Mouse (Mus musculus) limb, embryonic 14.5 days (tissue): Measurements from ENCODE around the gene Tarm1. TPM values are rescaled to one million over a fixed set of nuclear protein-coding genes. Genes with fewer than 3 reads are reported as not detected.

ENCODE experiments used
- ATAC-seq: fragments of 200-750 bp; cut with Nextera tagmentation; 2 replicates; pipeline ENCODE4 v1.8.0; 2017; ENCODE audit warnings: low read depth, moderate number of reproducible peaks, moderate TSS enrichment; ENCODE audit not compliant: low FRiP score
- DNase-seq: peaks from one replicate; pipeline ENCODE4 v3.0.0-alpha.2; 2015; ENCODE audit warnings: low spot score
- H3K27ac ChIP-seq: fragments of 300-500 bp; sonication (generic); replicated peaks from 2 replicates; pipeline ENCODE4 v1.5.1; 2014; ENCODE audit warnings: low read depth, mild to moderate bottlenecking, low read length, moderate library complexity, mixed read lengths
- H3K27me3 ChIP-seq: fragments of 300-500 bp; sonication (generic); 2 replicates; pipeline ENCODE4 v1.6.1; 2014; ENCODE audit warnings: low read length, mixed read lengths; ENCODE audit not compliant: control insufficient read depth, insufficient read depth
- H3K36me3 ChIP-seq: fragments of 300-500 bp; sonication (generic); 2 replicates; pipeline ENCODE4 v1.6.1; 2014; ENCODE audit warnings: mild to moderate bottlenecking, low read length, moderate library complexity, mixed read lengths; ENCODE audit not compliant: control insufficient read depth, insufficient read depth
- H3K4me1 ChIP-seq: fragments of 300-500 bp; sonication (generic); 2 replicates; pipeline ENCODE4 v1.6.1; 2014; ENCODE audit warnings: antibody characterized with exemption, low read length, mixed read lengths; ENCODE audit not compliant: control insufficient read depth, insufficient read depth
- H3K4me2 ChIP-seq: fragments of 300-500 bp; sonication (generic); replicated peaks from 2 replicates; pipeline ENCODE4 v1.6.1; 2014; ENCODE audit warnings: low read depth, mild to moderate bottlenecking, low read length, moderate library complexity; ENCODE audit not compliant: severe bottlenecking
- H3K4me3 ChIP-seq: fragments of 300-500 bp; sonication (generic); replicated peaks from 2 replicates; pipeline ENCODE4 v1.5.1; 2014; ENCODE audit warnings: low read length
- H3K9ac ChIP-seq: fragments of 300-500 bp; sonication (generic); 2 replicates; pipeline ENCODE4 v1.6.1; 2014; ENCODE audit warnings: mild to moderate bottlenecking, low read depth, low read length, moderate library complexity; ENCODE audit not compliant: severe bottlenecking
- H3K9me3 ChIP-seq: fragments of 300-500 bp; sonication (generic); 2 replicates; pipeline ENCODE4 v1.6.1; 2016; ENCODE audit warnings: low read length; ENCODE audit not compliant: control insufficient read depth
- POLR2A ChIP-seq: fragments of 200-500 bp; IDR thresholded peaks from 2 replicates; pipeline ENCODE4 v1.8.0; 2012; ENCODE audit warnings: inconsistent platforms, mild to moderate bottlenecking, moderate library complexity, borderline replicate concordance; ENCODE audit not compliant: insufficient read depth, insufficient read length; ENCODE audit errors: extremely low read depth
- WGBS: fragments of 180-500 bp; shearing (Covaris S2); extraction: QIAGEN DNeasy Blood & Tissue Kit; methylation state at CpG from one replicate; pipeline ENCODE4 v1.1.7; 2014; 5-methylcytosine and 5-hydroxymethylcytosine counted together
- polyA plus RNA-seq, 2 experiments: library from polyadenylated mRNA; depleted of rRNA in 1 of 2; stranded (reverse) in 1 of 2; unstranded in 1 of 2; fragments of >200 nt; fragmentation: Nextera tagmentation in 1 of 2; extraction: Ambion mirVana in 1 of 2; gene quantifications; 2 replicates each; pipeline versions ENCODE4 v1.2.1 to v1.2.3; 2012 to 2014

Gene Tarm1
- polyA plus RNA-seq, 2 experiments: 0.48 to 0.92 TPM

DNA sequence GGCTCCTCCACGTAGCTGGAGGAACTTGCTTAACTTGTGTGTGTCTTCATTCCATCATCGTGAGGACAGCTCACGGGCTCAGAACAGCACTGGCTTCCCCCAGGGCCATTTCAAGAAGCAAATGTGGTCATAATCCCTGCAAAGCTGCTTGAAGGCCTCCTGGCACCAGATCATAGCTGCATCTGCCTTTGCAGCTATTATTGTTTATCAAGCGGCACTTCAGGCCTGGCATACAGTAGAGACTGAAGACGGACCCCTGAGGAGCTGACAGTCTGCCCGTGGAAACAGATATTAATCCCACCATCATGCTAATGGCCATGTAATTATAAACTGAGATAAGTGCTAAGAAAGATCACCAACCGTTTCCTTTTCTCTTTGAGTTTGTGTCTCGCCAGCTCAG, 61.9 kb downstream of the Tarm1 start:
- H3K4me3 ChIP-seq: no peak overlapping the region
- H3K9ac ChIP-seq: no peak overlapping the region
- no peaks in the 10 kb centered on the region for H3K4me1 ChIP-seq
- no peak overlapping the region for H3K4me2 ChIP-seq
- no peaks in the 10 kb centered on the region for H3K36me3 ChIP-seq
- WGBS: 68% methylated on average over 8 of the region's 8 CpGs
- DNase-seq (no peak), ATAC-seq (no peak)
- no peak overlapping the region for H3K27ac ChIP-seq
- no peaks in the 10 kb centered on the region for H3K27me3 ChIP-seq
- no peak for TF ChIP-seq POLR2A
- H3K9me3 ChIP-seq: no peaks in the 10 kb centered on the region

DNA sequence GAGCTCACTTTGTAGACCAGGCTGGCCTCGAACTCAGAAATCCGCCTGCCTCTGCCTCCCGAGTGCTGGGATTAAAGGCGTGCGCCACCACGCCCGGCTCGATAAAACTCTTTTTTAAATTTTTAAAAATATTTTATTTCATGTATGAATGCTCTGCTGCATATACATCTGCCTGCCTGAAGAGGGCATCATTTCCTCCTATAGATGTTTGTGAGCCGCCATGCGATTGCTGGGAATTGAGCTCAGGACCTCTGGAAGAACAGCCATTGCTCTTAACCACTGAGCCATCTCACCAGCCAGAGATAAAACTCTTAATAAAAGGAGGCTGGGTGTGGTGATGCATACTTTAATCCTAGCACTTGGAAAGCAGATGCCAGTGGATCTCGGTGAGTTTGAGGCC, 62.4 kb downstream of the Tarm1 start:
- H3K4me2 ChIP-seq: no peak overlapping the region
- ATAC-seq: no peak
- TF ChIP-seq POLR2A: no peak
- no peak overlapping the region for H3K9ac ChIP-seq
- DNase-seq: no peak
- H3K36me3 ChIP-seq: no peaks in the 10 kb centered on the region
- no peak overlapping the region for H3K4me3 ChIP-seq
- H3K9me3 ChIP-seq: no peaks in the 10 kb centered on the region
- no peak overlapping the region for H3K27ac ChIP-seq
- H3K27me3 ChIP-seq: no peaks in the 10 kb centered on the region
- 87% methylated on average over 10 of the region's 11 CpGs for WGBS
- H3K4me1 ChIP-seq: no peaks in the 10 kb centered on the region

DNA sequence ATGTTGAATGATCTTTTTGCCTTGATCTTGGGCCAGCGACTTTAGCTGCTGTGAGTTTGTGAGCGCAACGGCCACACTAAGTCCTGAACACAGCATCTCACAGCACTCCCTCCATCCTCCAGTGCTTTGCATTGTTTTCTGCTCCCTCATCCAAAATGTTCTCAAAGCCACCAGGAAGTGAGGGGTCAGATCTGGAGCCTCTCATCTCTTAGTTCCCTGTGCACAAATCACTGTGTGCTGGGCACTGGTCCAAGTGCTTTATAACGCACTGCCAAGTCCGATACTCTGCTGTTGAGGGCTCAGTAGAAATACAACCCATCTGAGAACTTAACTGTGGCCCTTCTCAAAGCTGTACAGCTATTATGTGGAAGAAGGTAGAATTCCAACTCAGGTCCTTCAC, 64.5 kb downstream of the Tarm1 start:
- 45% methylated on average over 5 of the region's 5 CpGs for WGBS
- TF ChIP-seq POLR2A: no peak
- no peaks in the 10 kb centered on the region for H3K9me3 ChIP-seq
- no peak overlapping the region for H3K4me2 ChIP-seq
- DNase-seq (no peak), ATAC-seq (no peak)
- no peak overlapping the region for H3K9ac ChIP-seq
- no peaks in the 10 kb centered on the region for H3K36me3 ChIP-seq
- H3K4me1 ChIP-seq: no peaks in the 10 kb centered on the region
- H3K27ac ChIP-seq: no peak overlapping the region
- no peaks in the 10 kb centered on the region for H3K27me3 ChIP-seq
- no peak overlapping the region for H3K4me3 ChIP-seq

Other genes starting within 250 kb of the Tarm1 start
- gene Myadm, start 213.5 kb downstream of the Tarm1 start, polyA plus RNA-seq (2012; rRNA removed): 209 and 348 TPM in 2 replicates
- 126 and 141 TPM in 2 replicates for gene Myadm, start 213.5 kb downstream of the Tarm1 start, polyA plus RNA-seq (2014; fragmentation: Nextera tagmentation; extraction: Ambion mirVana)
- 1.6 and 1.7 TPM in 2 replicates for gene Prkcg, start 213.4 kb downstream of the Tarm1 start, polyA plus RNA-seq (2012; rRNA removed)
- gene Prkcg, start 213.4 kb downstream of the Tarm1 start, polyA plus RNA-seq (2014; fragmentation: Nextera tagmentation; extraction: Ambion mirVana): 0.17 and 0.35 TPM in 2 replicates
- gene Cacng7, start 169.7 kb downstream of the Tarm1 start, polyA plus RNA-seq (2012; rRNA removed): 129 and 207 TPM in 2 replicates
- 2.5 and 3.9 TPM in 2 replicates for gene Cacng7, start 169.7 kb downstream of the Tarm1 start, polyA plus RNA-seq (2014; fragmentation: Nextera tagmentation; extraction: Ambion mirVana)
- gene Cacng8, start 111.9 kb downstream of the Tarm1 start, polyA plus RNA-seq (2012; rRNA removed): 4.0 and 5.5 TPM in 2 replicates
- gene Cacng8, start 111.9 kb downstream of the Tarm1 start, polyA plus RNA-seq (2014; fragmentation: Nextera tagmentation; extraction: Ambion mirVana): 3.6 and 4.7 TPM in 2 replicates
- gene Cacng6, start 78.4 kb downstream of the Tarm1 start, polyA plus RNA-seq (2012; rRNA removed): 8.0 and 8.9 TPM in 2 replicates
- 7.1 and 10.0 TPM in 2 replicates for gene Cacng6, start 78.4 kb downstream of the Tarm1 start, polyA plus RNA-seq (2014; fragmentation: Nextera tagmentation; extraction: Ambion mirVana)
- 1.1 and 1.9 TPM in 2 replicates for gene Oscar, start 113.5 kb upstream of the Tarm1 start, polyA plus RNA-seq (2012; rRNA removed)
- gene Oscar, start 113.5 kb upstream of the Tarm1 start, polyA plus RNA-seq (2014; fragmentation: Nextera tagmentation; extraction: Ambion mirVana): 0.40 TPM in 2 replicates
- 232 and 238 TPM in 2 replicates for gene Ndufa3, start 114.7 kb upstream of the Tarm1 start, polyA plus RNA-seq (2012; rRNA removed)
- 494 and 527 TPM in 2 replicates for gene Ndufa3, start 114.7 kb upstream of the Tarm1 start, polyA plus RNA-seq (2014; fragmentation: Nextera tagmentation; extraction: Ambion mirVana)
- gene Tfpt, start 127.3 kb upstream of the Tarm1 start, polyA plus RNA-seq (2012; rRNA removed): 21.5 and 31.9 TPM in 2 replicates
- 24.7 and 24.8 TPM in 2 replicates for gene Tfpt, start 127.3 kb upstream of the Tarm1 start, polyA plus RNA-seq (2014; fragmentation: Nextera tagmentation; extraction: Ambion mirVana)
- 52.0 and 64.9 TPM in 2 replicates for gene Prpf31, start 127.4 kb upstream of the Tarm1 start, polyA plus RNA-seq (2012; rRNA removed)
- 85.6 and 87.5 TPM in 2 replicates for gene Prpf31, start 127.4 kb upstream of the Tarm1 start, polyA plus RNA-seq (2014; fragmentation: Nextera tagmentation; extraction: Ambion mirVana)
- gene Cnot3, start 142.6 kb upstream of the Tarm1 start, polyA plus RNA-seq (2012; rRNA removed): 108 and 144 TPM in 2 replicates
- gene Cnot3, start 142.6 kb upstream of the Tarm1 start, polyA plus RNA-seq (2014; fragmentation: Nextera tagmentation; extraction: Ambion mirVana): 63.8 and 72.1 TPM in 2 replicates
- gene Leng1, start 163.2 kb upstream of the Tarm1 start, polyA plus RNA-seq (2012; rRNA removed): 6.0 and 10.5 TPM in 2 replicates
- 12.6 and 14.6 TPM in 2 replicates for gene Leng1, start 163.2 kb upstream of the Tarm1 start, polyA plus RNA-seq (2014; fragmentation: Nextera tagmentation; extraction: Ambion mirVana)
- gene Tmc4, start 174.9 kb upstream of the Tarm1 start, polyA plus RNA-seq (2012; rRNA removed): 20.2 and 21.0 TPM in 2 replicates
- 4.8 and 5.1 TPM in 2 replicates for gene Tmc4, start 174.9 kb upstream of the Tarm1 start, polyA plus RNA-seq (2014; fragmentation: Nextera tagmentation; extraction: Ambion mirVana)
- 193 and 271 TPM in 2 replicates for gene Tsen34, start 190.2 kb upstream of the Tarm1 start, polyA plus RNA-seq (2012; rRNA removed)
- gene Tsen34, start 190.2 kb upstream of the Tarm1 start, polyA plus RNA-seq (2014; fragmentation: Nextera tagmentation; extraction: Ambion mirVana): 273 and 276 TPM in 2 replicates
- gene Mboat7, start 190.9 kb upstream of the Tarm1 start, polyA plus RNA-seq (2012; rRNA removed): 73.9 and 98.7 TPM in 2 replicates
- gene Mboat7, start 190.9 kb upstream of the Tarm1 start, polyA plus RNA-seq (2014; fragmentation: Nextera tagmentation; extraction: Ambion mirVana): 51.2 and 53.3 TPM in 2 replicates
- 2,914 and 3,913 TPM in 2 replicates for gene Rps9, start 201.4 kb upstream of the Tarm1 start, polyA plus RNA-seq (2012; rRNA removed)
- gene Rps9, start 201.4 kb upstream of the Tarm1 start, polyA plus RNA-seq (2014; fragmentation: Nextera tagmentation; extraction: Ambion mirVana): 1,650 and 1,670 TPM in 2 replicates
- 1.0 and 1.4 TPM in 2 replicates for gene Pirb, start 217.8 kb upstream of the Tarm1 start, polyA plus RNA-seq (2012; rRNA removed)
- gene Pirb, start 217.8 kb upstream of the Tarm1 start, polyA plus RNA-seq (2014; fragmentation: Nextera tagmentation; extraction: Ambion mirVana): 1.0 and 1.6 TPM in 2 replicates